Mouse (Mus musculus): ENCODE results near the gene Fam49a. TPM values are rescaled to one million over a fixed set of nuclear protein-coding genes. Genes with fewer than 3 reads are reported as not detected.

Fam49a gene
- total RNA-seq (2014; fragmentation: Nextera tagmentation) (0.45 TPM in 1 of 2 replicates, not detected in the other), total RNA-seq (2017) (0.11 and 0.12 TPM in 2 replicates), polyA plus RNA-seq (2012) (not detected in 2 replicates)

DNA sequence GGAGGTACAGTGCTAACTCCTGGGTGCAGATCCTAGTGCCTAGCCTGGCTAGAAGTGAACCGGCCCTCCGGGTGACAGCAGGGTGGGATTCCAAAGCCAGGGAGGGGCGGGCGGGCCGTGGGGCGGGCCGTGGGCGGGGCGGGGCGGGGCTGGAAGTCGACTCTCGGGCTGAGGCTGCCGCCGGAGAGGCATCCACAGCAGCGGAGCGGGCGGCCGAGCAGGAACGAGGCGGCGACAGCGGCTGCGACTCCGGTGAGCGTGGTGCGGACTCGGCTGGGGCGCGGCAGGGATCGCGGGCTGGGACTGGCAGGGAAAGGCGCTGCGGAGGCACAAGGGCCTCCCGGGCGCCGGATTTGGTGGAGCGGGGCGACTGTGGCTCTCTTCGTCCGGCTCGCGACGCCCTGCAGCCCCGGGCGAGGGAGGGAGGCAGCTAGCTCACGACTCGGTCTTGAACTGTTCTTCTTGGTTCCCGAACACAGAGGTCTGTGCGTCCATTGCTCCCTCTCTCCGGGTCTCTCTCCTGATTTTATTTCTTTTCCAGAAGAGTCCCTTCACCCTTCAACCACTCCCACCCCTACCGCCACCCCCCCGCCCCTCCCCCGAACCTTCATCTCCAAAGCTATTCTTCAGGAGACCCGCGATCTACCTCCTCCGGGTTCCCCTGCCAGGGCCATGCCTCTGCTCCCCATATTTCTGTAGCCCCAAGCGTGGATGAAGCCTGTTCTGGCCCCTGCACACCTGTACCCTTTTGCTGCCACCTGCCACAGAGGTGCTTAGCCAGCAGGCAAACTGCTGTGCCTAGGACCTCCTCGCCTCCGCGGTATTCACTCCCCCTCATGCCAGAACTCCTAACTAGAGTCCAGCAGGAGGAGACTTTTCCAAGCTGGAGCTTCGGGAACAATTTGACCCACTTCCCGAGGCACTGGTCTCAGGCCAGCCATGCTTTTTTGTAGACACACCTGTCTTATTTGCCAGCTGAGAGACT lies at the start of gene Fam49a:
Fam49a (plus strand) TSS at position 153 of the 985 bp plus-strand sequence.
- no peak within 1 kb of the TSS for H3K4me3 ChIP-seq (ENCODE audit: low read depth, low read length)
- H3K4me1 ChIP-seq (ENCODE audit: insufficient read depth, low read depth, low read length): no peaks in the 10 kb centered on the region
- no peaks in the 10 kb centered on the region for H3K27me3 ChIP-seq (ENCODE audit: insufficient read depth, low read length)
- no peaks in the 10 kb centered on the region for H3K36me3 ChIP-seq (replicated peaks)
- ATAC-seq (ENCODE audit: extremely low read depth, insufficient number of reproducible peaks, low FRiP score, poor library complexity, severe bottlenecking) (no peak), DNase-seq (ENCODE audit: low spot score) (no peak)
- peaks cover 6% of the 10 kb centered on the region; the same call in 1 of the 2 replicates for H3K9me3 ChIP-seq (replicated peaks)
- TF ChIP-seq POLR2AphosphoS5 (IDR thresholded peaks at IDR 0.05; ENCODE audit: insufficient replicate concordance, low read depth, low read length) (no peak), TAL1 (conservative IDR thresholded peaks at IDR 0.05; ENCODE audit: low read depth, low read length) (no peak), CTCF (IDR thresholded peaks at IDR 0.05; ENCODE audit: low read depth, low read length) (no peak)

DNA sequence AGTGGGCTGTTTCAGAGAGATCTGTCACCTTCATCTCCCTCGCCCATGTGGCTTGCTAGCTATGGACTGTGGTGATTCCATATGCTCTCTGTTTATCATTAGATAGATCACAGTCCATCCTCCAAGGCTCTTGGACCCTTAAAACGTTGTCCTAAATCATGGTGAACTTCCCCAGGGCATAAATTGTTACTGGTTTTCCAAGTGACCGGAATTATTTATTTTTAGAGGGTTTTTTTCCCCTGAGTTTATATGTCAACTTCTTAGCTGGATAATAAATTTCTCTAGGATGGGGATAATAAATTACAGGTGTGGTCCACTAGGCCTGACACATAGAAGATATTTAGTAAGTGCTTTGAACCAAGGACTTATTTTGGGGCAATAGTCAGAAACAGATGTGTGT lies 48.4 kb upstream of the Fam49a start:
- H3K9me3 ChIP-seq (replicated peaks): no peaks in the 10 kb centered on the region
- TF ChIP-seq GATA2 (IDR thresholded peaks at IDR 0.05; ENCODE audit: borderline replicate concordance, low read depth, low read length) (no peak), POLR2AphosphoS5 (IDR thresholded peaks at IDR 0.05; ENCODE audit: insufficient replicate concordance, low read depth, low read length) (no peak), GATA1 (IDR thresholded peaks at IDR 0.05; ENCODE audit: borderline replicate concordance, low read length) (no peak), CTCF (IDR thresholded peaks at IDR 0.05; ENCODE audit: low read depth, low read length) (no peak), TAL1 (conservative IDR thresholded peaks at IDR 0.05; ENCODE audit: low read depth, low read length) (no peak)
- H3K36me3 ChIP-seq (replicated peaks): no peaks in the 10 kb centered on the region
- ATAC-seq (ENCODE audit: extremely low read depth, insufficient number of reproducible peaks, low FRiP score, poor library complexity, severe bottlenecking) (no peak), DNase-seq (ENCODE audit: low spot score) (no peak)
- no peaks in the 10 kb centered on the region for H3K27me3 ChIP-seq (ENCODE audit: insufficient read depth, low read length)
- H3K4me3 ChIP-seq (ENCODE audit: low read depth, low read length): no peak overlapping the region
- H3K4me1 ChIP-seq (ENCODE audit: insufficient read depth, low read depth, low read length): no peaks in the 10 kb centered on the region

DNA sequence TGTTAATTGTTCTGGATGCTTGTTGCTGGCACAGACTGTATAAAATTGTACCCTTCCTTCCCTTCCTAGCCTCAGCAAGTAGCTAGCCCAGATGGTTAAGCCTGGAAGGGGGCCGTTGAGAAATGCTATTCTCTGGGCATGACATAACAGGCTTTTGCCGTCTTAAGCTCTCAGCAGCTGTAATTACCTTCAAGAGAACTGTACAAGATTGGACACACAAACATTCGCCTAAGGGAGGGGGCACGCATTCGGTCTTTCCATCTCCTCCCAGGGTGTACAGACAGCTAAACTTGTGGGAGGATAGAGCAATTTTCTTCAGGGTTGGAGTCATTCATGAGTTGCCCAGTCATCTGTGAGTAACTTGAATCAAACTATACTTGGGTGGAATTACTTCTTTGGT lies 43.0 kb upstream of the Fam49a start:
- no peaks in the 10 kb centered on the region for H3K27me3 ChIP-seq (ENCODE audit: insufficient read depth, low read length)
- peaks cover 3% of the 10 kb centered on the region; the same call in 1 of the 2 replicates for H3K9me3 ChIP-seq (replicated peaks)
- DNase-seq (ENCODE audit: low spot score) (no peak), ATAC-seq (ENCODE audit: extremely low read depth, insufficient number of reproducible peaks, low FRiP score, poor library complexity, severe bottlenecking) (no peak)
- no peaks in the 10 kb centered on the region for H3K36me3 ChIP-seq (replicated peaks)
- TF ChIP-seq TAL1 (conservative IDR thresholded peaks at IDR 0.05; ENCODE audit: low read depth, low read length) (no peak), POLR2AphosphoS5 (IDR thresholded peaks at IDR 0.05; ENCODE audit: insufficient replicate concordance, low read depth, low read length) (no peak), GATA1 (IDR thresholded peaks at IDR 0.05; ENCODE audit: borderline replicate concordance, low read length) (no peak), CTCF (IDR thresholded peaks at IDR 0.05; ENCODE audit: low read depth, low read length) (no peak), GATA2 (IDR thresholded peaks at IDR 0.05; ENCODE audit: borderline replicate concordance, low read depth, low read length) (no peak)
- no peak overlapping the region for H3K4me3 ChIP-seq (ENCODE audit: low read depth, low read length)
- H3K4me1 ChIP-seq (ENCODE audit: insufficient read depth, low read depth, low read length): no peaks in the 10 kb centered on the region

DNA sequence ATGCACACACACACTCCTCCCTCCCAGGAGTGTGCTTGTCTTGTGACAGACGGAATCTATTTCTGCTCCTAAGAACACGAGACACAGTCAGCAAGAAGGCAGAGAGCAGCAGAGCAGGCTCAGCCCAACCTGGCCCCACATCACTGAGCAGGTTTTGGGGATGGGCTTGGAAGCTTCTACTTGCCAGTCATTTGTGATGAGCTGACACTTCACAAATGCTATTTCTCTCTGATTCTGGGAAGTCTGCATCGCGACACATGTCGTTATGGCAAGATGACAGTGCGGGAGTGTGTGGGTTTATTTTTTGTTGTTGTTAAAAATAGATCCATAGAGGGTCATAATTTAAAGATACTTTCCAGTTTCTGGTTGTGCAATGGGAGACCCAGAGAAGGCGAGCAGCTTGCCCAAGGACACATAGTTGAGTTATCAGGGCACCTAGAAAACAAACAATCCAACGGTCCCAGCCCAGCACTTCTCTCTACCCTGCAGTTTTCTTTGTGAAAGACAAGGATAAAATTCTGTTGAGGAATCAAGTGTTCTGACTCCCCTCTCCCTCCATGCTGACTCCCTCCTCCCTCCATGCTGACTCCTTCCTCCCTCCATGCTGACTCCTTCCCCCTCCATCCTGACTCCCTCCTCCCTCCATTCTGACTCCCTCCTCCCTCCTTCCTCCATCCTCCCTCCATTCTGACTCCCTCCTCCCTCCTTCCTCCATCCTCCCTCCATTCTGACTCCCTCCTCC lies 41.0 kb upstream of the Fam49a start:
- no peak for ATAC-seq (ENCODE audit: extremely low read depth, insufficient number of reproducible peaks, low FRiP score, poor library complexity, severe bottlenecking)
- Histone ChIP-seq H3K4me3 (ENCODE audit: low read depth, low read length) (no peak overlapping the region), H3K9me3 (replicated peaks) (peaks cover 3% of the 10 kb centered on the region; the same call in 1 of the 2 replicates), H3K4me1 (ENCODE audit: insufficient read depth, low read depth, low read length) (no peaks in the 10 kb centered on the region), H3K36me3 (replicated peaks) (no peaks in the 10 kb centered on the region), H3K27me3 (ENCODE audit: insufficient read depth, low read length) (no peaks in the 10 kb centered on the region)
- no peak for DNase-seq (ENCODE audit: low spot score)
- TF ChIP-seq POLR2AphosphoS5 (IDR thresholded peaks at IDR 0.05; ENCODE audit: insufficient replicate concordance, low read depth, low read length): no peak

DNA sequence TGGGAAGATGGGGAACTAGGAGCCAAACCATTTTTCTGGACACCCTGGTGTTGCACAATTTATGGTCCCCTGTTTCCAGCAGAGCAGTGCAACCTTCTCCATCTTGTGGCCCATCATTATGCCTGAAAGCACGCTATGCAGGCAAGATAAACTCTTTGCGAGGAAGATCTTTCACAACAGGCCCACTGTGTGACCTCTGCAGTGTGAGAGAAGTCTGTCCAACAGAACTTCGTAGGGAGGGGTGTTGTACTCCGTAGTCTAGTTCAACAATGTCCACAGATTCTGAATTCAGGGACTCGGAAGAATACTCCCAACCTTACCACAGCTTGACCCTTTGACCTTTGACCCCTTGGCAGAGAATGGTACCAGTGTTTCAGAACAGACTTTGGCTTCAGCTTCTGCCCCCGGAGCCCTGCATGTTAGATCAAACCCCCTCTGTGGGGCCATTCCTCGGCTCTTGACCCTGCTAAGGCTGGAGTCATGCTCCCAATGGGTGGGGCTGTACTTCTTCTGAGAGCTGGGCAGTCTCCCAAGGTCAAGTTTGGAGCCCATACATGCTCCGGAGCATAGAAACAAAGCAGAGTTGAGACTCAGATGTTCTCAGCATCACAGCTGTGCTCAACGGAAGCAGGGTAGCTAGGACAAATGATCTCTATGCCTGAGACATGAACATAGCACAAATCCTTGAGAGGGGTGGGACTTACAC lies 39.2 kb upstream of the Fam49a start:
- no peak for ATAC-seq (ENCODE audit: extremely low read depth, insufficient number of reproducible peaks, low FRiP score, poor library complexity, severe bottlenecking)
- H3K27me3 ChIP-seq (ENCODE audit: insufficient read depth, low read length): no peaks in the 10 kb centered on the region
- no peaks in the 10 kb centered on the region for H3K4me1 ChIP-seq (ENCODE audit: insufficient read depth, low read depth, low read length)
- H3K4me3 ChIP-seq (ENCODE audit: low read depth, low read length): no peak overlapping the region
- H3K36me3 ChIP-seq (replicated peaks): no peaks in the 10 kb centered on the region
- no peak for TF ChIP-seq GATA1 (IDR thresholded peaks at IDR 0.05; ENCODE audit: borderline replicate concordance, low read length)
- no peak for TF ChIP-seq CTCF (IDR thresholded peaks at IDR 0.05; ENCODE audit: low read depth, low read length)
- TF ChIP-seq TAL1 (conservative IDR thresholded peaks at IDR 0.05; ENCODE audit: low read depth, low read length): no peak
- no peak for TF ChIP-seq GATA2 (IDR thresholded peaks at IDR 0.05; ENCODE audit: borderline replicate concordance, low read depth, low read length)
- TF ChIP-seq POLR2AphosphoS5 (IDR thresholded peaks at IDR 0.05; ENCODE audit: insufficient replicate concordance, low read depth, low read length): no peak
- H3K9me3 ChIP-seq (replicated peaks): peaks cover 3% of the 10 kb centered on the region; the same call in 1 of the 2 replicates
- no peak for DNase-seq (ENCODE audit: low spot score)

- no peaks in the 10 kb centered on the region for H3K4me1 ChIP-seq (ENCODE audit: insufficient read depth, low read depth, low read length)
- no peak for ATAC-seq (ENCODE audit: extremely low read depth, insufficient number of reproducible peaks, low FRiP score, poor library complexity, severe bottlenecking)
- no peaks in the 10 kb centered on the region for H3K36me3 ChIP-seq (replicated peaks)
- H3K9me3 ChIP-seq (replicated peaks): peaks cover 3% of the 10 kb centered on the region; the same call in 1 of the 2 replicates
- no peak for DNase-seq (ENCODE audit: low spot score)
- H3K4me3 ChIP-seq (ENCODE audit: low read depth, low read length): no peak overlapping the region
- TF ChIP-seq TAL1 (conservative IDR thresholded peaks at IDR 0.05; ENCODE audit: low read depth, low read length) (no peak), GATA2 (IDR thresholded peaks at IDR 0.05; ENCODE audit: borderline replicate concordance, low read depth, low read length) (no peak), POLR2AphosphoS5 (IDR thresholded peaks at IDR 0.05; ENCODE audit: insufficient replicate concordance, low read depth, low read length) (no peak), GATA1 (IDR thresholded peaks at IDR 0.05; ENCODE audit: borderline replicate concordance, low read length) (no peak), CTCF (IDR thresholded peaks at IDR 0.05; ENCODE audit: low read depth, low read length) (no peak)
- no peaks in the 10 kb centered on the region for H3K27me3 ChIP-seq (ENCODE audit: insufficient read depth, low read length)
Observed at GRCm38 (mm10) chr12:12223336-12223735, 38.6 kb upstream of the Fam49a start.

Measured in G1E (cell line).